Mouse (Mus musculus) hematopoietic stem cell, adult 5-6 weeks (primary cell): ENCODE results near the gene Stac2. TPM values are rescaled to one million over a fixed set of nuclear protein-coding genes. Genes with fewer than 3 reads are reported as not detected.

Experiments
- ATAC-seq, 2 experiments: fragments of 125-278 bp in 1 of 2; replicated peaks in 1 of 2; 2 replicates each; pipeline ENCODE4 v1.8.0; 2016 to 2017; ENCODE audit warnings: inconsistent platforms in 2 of 2, mild to moderate bottlenecking in 2 of 2, moderate number of reproducible peaks in 2 of 2, low read depth in 1 of 2, moderate TSS enrichment in 1 of 2; ENCODE audit not compliant: low FRiP score in 2 of 2, poor library complexity in 2 of 2, severe bottlenecking in 2 of 2, insufficient read depth in 1 of 2, low TSS enrichment in 1 of 2
- total RNA-seq: library from RNA; stranded (forward); fragments of 172-1452, 232-1000 nt; gene quantifications from 2 replicates; pipeline ENCODE4 v1.2.3, GENCODE M21; 2017

Gene Stac2
- total RNA-seq, 1 experiment from 2014 or later: not detected

DNA sequence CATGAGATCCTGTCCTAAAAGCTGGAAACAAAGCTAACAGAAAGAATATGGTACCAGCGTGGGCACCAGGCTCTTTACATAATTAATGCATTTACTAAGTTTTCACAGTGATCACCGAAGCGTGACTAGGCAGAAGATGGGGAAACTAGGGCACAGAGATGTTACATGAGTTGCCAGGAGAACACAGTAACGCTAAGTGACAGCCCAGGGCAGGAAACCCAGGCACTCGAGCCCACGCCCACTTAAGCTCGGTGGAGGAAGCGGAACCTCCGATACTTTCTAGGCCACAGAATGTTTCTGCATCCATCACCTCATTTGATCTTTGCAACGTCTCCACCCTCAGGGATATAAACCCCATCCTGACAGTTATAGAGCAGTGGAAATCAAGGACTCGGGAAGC lies 45.2 kb downstream of the Stac2 start:
- peak; percentile 50 to 65 for ATAC-seq

DNA sequence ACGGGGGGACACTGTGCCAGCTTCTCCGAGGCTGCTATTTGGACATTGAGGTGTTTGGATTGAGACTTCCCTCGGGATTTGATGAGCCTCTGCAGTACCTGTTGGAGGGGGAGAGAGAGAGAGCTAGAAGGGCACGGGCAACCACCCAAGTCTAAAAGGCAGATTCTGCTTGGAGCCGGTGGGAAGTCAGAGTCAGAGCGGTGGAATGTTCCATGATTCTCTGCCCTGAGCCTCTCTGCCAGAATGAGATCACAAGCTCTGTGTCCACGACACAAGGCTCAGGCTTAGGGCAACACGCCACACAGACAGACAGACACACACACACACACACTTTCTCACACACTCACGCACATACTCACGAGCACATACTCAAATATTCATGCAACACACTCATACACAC lies 47.6 kb downstream of the Stac2 start:
- ATAC-seq: no peak

DNA sequence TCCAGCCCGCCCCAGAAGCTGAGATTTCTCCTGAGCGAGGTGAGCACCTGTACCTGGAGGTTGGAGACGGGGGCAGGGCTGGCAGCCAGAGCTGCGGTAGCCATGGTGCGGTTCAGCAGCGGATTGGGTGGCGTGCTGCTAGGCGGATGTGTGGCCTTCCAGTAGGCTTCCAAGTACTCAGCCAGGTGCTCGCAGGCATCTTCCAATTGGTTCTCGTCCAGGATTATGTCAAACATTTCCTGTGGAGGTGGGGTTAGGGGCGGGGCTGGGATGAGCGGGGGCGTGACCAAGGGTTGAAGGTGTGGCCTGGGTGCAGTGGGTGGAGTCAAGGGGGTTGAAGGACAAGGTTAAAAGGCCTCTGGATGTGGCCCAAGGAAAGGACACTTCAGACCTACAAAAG lies 48.2 kb downstream of the Stac2 start:
- ATAC-seq: no peak

DNA sequence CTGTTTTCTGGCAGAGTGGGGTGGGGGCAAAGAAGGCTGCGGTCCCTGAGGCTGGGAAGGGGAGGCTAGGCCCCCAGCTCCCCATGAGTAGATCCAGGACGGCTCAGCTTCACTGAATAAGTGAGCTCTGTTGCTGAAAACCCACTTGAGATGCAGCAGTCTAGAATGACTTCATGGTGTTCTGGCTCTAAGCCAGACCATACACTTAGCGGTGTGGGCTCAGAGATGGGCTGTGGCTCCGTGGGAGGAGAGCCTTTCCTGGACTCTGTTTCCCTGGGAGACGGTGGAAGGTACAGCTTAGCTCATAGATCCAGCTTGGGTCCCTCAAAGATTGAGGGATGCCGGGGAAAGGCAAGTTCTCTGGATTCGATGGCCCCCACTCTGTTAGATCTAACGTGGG lies 49.1 kb downstream of the Stac2 start:
- ATAC-seq: no peak

DNA sequence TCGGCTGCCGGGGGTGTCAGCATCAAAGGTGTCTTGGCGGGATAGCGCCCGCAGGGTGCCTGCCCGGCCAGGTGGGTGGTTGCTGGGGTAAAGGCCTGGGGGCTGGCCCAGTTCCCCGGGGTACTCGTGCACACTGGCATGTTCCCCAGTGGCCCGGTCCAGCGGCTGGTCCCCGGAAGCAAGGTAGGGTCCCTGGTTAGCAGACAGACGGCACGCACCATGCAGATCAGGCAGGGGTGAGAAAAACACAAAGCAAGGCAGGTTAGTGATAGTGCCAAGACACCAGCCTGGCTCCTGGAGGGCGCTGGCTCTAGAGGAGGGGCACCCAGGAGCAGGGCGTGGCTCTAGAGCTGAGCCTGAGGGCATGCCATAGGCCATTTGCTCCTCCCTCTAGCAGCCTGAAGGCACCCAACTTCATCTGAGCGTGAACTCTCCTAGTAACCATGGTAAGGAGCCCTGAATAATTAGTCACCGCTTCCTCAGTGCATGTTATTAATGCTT lies 50.0 kb downstream of the Stac2 start:
- no peak for ATAC-seq

DNA sequence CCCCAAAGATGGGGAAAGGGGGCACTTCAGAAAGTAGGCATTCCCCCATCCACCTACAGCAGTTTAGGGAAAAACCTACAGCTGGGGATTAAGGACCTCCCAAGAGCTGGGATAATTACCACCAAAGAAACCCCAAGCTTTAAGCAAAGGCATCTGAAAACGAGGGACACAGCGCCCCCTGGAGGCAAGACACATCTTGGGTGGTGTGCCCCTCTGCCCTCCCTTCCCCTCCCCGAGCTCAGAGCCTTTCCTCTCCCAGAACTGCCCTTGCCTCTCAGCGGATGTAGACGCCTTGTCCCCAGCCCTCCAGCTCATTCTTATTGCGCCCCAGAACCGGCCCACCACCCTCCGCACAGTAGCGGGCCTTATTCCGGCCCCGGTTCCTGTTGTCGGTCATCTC lies 50.6 kb downstream of the Stac2 start:
- ATAC-seq: peak; percentile 32 to 39; a peak in 2 of 4 replicates

DNA sequence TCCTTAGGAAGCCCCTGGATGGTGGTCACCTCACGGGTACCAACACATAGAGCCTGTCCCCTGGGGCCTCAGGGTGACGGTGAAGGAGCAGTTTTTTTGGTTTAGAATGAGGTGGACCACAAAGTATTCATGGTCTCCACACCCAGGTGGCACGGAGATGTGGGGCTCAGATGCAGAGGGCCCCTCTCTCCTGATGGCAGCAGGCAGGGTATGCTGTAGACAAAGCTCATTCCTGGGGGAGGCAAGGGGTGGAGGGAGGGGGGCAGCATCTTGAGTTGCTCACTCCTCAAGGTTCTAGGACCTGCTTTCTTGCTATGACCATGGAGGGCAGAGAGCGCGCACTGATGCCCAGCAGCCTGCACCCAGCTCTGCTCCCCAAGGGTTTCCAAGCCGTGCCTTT lies 51.3 kb downstream of the Stac2 start:
- no peak for ATAC-seq

DNA sequence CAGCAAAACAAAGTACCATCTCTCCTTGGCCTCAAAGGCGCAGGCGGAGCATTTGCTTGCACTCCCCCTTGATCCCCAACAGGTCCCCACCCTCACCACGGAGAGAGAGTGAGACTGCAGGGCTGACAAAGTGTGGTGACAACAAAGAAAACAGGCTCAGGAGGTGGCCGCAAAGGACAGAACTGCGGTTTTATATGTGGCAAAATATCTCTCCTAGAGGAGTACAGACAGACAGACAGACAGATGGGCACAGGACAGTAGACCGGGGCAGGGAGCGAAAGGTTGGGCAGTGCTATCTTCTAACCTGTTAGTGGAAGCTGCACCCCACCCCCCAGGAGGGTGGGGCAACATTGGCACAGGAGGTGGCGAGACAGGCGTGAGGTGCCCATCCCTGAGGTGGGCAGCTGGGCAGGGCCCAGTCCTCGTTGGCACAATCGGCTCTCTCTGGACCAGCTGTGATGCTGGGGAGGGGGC lies 51.9 kb downstream of the Stac2 start:
- no peak for ATAC-seq

DNA sequence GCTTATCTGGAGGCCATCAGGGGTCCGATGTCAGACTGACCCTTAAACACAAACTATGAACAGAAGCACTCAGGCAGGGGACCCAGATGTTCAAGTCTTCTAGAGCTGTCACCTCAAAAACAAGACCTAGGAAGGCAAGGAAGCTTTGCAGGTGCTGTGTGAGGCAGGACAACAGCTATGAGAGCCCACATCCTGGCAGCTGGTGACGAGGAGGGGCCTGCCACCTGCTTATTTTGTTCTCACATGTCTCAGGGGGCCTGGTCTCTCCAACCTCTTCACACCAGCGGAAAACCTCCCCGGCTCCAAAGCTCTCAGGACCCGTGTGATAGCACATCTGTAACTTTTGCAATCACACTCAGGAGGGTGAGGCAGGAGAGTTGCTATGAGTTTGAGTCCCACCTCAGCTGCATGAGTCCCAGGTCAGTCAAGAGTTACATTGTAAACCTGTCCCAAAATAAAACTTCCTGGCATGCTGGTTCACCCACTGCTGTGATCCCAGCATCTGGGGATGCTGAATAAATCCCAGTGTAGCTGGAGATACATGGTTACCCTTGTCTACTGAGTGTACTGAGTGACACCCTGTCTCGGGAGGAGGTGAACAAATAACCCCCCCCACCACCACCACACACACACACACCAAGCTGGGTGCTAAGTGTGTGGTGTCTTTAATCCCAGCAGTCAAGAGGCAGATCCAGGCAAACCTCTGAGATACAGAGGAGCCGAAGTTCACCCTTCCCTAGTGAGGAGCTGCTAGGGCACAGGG lies 52.7 kb downstream of the Stac2 start:
- ATAC-seq: no peak

DNA sequence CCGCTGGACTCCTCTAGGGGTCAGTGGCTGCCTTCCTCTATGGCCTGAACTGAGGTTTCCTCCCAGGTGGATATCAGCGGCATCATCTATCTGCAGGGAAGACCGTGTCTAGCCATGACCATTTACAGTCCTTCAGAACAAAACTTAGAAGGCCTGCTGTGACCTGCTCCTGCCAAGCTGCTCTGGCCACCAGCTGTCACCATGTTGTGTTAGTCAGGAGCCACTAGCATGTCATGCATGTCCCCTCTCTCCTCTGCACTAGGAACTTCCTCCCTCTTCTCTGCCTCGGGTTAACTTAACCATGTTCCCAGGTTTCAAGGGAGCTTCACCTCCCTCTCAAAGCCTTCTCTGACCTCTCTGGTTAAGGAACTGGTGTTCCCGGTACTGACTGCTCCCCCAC lies 53.5 kb downstream of the Stac2 start:
- no peak for ATAC-seq

DNA sequence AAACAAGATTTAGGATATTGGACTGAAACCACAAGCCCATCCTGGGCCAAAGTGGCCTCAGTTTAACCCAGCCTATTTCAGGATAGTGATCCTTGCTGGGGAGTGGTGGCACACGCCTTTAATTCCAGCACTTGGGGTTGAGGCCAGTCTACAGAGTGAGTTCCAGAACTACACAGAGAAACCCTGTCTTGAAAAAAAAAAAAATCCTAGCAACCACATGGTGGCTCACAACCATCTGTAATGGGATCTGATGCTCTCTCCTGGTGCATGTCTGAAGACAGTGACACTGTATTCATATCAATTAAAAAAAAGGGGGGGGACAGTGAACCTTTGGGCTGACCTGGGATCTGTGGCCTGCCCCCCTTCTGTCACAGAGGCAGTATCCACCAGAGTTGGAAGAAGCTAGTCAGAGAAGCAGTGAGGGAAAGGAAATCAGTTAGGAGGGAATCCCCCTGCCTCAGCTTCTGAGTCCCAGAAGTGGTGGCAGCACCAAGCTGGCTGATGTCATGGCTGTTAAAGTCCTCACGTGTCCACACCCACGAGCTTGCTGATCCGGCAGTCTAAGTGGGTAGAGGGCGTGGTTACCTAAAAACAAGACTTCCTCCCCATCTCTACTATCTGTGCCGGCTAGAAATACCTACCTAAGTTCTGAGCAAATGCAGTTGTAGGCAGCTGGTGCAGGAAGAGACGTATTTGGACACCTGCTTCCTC lies 54.2 kb downstream of the Stac2 start:
- ATAC-seq: 0 out of 4 replicates have a peak, but pooled peaks of 1 of the 2 experiments have one; percentile 10

DNA sequence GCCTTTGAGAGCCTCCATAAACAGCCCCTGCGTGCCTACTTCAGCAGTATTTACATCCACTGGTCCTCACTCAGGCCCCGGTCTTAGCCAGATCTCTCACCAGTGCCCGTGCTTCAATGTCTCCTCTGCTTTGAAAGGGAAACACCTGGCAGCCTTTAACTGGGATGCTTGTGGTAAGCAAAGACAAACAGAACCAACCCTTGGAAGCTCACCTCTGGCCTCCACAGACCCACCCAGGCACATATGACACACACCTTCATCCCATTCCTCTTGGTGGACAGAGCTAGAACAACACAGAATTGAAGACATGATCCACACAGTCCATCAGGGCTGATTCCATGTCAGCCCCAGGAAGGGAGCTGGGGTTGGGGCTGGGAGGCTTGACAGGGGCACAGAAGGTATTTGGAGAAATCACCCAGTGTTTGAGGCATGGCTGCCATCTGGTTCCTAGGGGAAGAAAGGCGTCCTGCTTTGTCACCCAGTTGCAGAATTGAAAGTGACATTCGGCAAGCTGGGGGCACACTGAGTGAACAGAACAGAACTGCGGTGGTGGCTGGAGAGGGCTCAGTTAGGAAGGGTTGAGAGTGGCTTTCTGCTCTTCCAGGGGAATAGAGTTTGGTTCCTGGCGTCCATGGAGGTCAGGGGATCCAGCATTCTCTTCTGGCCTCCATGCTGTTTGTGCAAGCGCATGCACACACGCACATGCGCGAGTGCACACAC lies 55.0 kb downstream of the Stac2 start:
- ATAC-seq: no peak

DNA sequence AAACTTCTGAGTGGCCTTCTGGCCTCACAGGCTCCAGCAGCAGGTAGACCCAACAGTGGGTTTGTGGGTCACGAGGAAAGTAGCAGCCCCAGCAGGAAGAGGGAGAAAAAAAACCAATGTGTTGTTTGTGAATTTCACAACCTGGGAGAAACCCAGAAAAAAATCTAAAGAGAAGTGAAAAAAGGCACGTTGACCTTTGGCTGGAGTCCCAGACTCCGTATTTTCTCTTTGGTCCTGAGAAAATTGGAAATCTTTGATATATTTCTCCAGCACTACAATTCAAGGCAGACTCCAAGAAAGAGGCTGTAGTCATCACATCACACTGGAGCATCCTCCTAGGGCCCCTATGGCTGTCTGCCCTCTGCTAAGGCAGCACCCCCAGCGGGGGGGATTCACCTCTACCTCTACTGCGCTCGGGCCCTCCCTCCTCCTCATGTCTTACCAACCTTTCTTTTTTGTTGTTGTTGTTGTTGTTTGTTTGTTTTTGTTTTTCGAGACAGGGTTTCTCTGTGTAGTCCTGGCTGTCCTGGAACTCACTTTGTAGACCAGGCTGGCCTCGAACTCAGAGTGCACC lies 55.8 kb downstream of the Stac2 start:
- no peak for ATAC-seq

DNA sequence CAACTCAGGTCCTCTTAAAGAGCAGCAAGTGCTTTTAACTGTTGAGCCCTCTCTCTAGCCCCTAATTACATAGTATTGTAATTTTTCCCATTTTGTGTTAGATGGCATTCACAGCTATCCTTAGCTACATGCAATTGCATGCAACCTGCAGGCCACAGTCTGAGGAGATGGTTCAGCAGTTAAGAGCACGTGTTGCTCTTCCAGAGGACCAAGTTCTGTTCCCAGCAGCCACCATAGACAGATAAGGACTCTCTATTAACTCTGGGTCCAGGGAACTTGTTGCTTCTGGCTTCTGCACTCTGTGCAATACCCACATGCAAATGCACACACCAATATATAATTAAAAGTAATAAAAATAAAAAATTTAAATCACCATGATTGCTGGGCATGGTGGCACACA lies 56.6 kb downstream of the Stac2 start:
- ATAC-seq: no peak

DNA sequence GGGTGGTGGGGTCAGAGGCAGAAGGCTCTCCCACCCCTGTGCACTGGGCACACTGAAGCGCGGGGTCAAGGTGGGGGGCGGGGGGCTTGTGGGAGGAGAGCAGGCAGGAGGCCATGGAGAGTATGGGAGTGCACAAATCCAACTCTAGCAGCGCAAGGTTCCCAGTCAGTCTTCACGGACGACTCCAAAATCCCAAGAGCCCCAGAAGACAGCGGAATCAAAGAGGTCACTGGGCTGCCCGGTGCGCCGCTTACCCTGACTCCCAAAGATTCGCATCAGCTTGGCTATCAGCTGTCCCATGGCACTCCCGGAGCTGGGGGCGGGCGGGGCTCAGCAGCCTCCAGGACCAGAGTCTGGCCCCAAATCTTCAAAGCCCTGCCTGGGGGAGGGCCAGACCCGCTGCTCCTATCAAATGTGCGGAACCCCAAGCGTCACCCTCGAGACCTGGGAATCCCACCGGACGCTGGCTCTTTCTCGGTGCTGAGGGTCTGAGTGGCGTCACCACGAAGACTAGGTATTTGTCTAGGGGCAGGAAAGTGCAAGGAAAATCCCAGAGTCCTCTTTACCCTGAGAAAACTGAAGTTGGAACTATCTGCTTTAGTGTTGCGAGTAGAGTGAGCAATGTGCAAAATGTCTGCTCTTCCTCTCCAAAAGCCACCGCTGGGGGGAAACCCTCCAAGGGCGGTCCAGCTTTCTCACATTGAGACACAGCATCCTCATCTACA lies 57.5 kb downstream of the Stac2 start, which contains the start of gene Arl5c:
TSS of gene Arl5c (minus strand) at position 618 of the 725 bp plus-strand sequence.
- peak; percentile 34 to 51; a peak in 3 of 4 replicates for ATAC-seq

DNA sequence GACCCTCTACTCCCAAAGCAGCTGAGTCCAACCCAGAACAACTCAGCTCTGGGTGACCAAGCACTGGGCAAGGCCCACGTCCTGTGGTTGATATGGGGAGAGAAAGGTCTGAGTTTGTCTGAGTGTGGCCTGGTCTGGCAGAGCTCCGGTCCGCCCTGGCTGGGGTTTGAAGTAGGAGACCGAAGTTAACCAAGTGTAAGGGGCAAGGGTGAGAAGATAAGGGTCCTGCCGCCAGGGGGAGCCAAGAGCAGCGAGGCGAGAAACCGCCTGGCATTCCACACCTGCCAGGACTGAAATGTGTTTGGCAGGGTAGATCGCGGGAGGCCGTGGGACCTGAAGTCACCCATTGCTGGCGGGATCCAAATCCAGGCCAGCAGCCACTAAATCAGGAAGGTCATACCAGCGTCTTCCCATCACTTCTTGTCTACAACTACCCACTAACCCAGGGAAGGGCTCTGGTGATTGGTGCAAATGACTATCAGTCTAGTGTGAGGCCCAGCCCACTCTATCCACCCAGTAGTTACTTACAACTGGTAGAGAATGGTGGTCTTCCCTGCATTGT lies 58.6 kb downstream of the Stac2 start:
- peak; percentile 77 to 78 for ATAC-seq
